Mouse (Mus musculus) gastrocnemius, adult 18-20 months (tissue): Measurements from ENCODE around the gene Sdccag8. TPM values are rescaled to one million over a fixed set of nuclear protein-coding genes. Genes with fewer than 3 reads are reported as not detected.
A peak's percentile ranks its signal among the peaks of the same experiment; 100 is the strongest.

Experiments
- DNase-seq: peaks from one replicate; pipeline ENCODE4 v3.0.0; 2021; ENCODE audit warnings: low spot score
- total RNA-seq, 2 experiments: library from RNA; stranded (reverse); gene quantifications; 2 replicates each; pipeline ENCODE4 v1.2.3; 2021

Sdccag8 gene
- total RNA-seq, 2 experiments from 2014 or later = 4.2 to 5.2 TPM

DNA sequence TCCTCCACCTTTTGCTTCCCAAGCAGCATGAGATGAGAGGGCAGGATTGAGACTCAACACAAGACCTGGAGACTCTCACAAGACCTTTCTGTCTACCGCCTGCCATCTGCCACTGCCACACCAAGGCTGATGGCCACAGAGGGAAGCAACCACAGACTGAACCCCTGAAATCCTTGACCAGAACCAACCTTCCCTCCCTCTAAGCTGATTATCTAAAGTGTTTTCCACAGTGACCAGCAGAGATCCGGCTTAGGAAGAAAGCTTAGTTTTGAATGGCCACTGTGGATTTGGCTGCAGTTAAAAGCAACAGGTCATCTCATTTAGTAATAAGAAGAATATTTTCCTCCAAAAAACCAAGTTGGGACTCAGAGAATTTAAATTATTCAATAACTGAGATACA is 167.1 kb downstream of the Sdccag8 start:
- DNase-seq = no peak

DNA sequence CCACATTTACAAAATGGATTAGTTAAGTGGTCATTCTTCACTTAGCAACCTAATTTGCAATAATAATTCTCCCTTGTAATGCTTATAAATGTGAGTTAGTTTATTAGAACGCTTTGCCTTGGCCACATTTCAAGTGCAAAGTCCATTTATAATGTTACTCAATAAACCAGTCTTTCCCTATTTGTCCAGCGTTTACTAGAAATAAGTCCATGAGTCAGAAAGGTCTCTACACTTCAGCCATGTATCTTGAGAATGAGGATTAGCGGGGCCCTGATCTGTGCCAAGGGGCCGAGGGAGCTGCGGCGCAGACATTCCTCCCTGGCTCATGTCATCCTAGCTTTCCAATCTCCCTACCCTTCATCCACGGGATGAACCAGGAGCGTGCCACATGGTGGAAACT is 168.2 kb downstream of the Sdccag8 start:
- no peak for DNase-seq

GRCm38 (mm10) chr1:176985691-176986090 is 171.2 kb downstream of the Sdccag8 start:
- DNase-seq = no peak

DNA sequence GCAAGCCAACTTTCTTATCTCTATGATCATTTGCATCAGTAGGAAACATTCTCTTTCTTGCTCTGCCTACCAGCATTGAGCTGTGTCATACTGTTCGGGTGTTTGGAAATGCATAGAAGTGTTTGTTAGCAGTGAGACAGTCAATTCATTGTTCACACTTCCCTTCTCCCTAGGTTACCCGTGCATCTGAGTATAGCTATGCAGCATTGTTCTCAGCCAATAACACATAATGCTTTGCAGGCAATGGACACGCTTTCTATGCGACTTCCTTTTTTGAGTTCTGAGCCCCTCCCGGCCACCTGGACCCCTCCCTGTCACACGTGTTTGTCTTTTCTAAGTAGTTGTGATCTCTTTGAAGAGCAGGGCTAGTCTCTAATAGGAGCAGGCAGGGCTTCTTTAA is 171.8 kb downstream of the Sdccag8 start:
- no peak for DNase-seq

- no peak for DNase-seq
Measured at GRCm38 (mm10) chr1:176986990-176987740, 172.7 kb downstream of the Sdccag8 start.

- DNase-seq = no peak
Measured at GRCm38 (mm10) chr1:176991473-176991872, 177.0 kb downstream of the Sdccag8 start.

GRCm38 (mm10) chr1:176992517-176992916 is 178.1 kb downstream of the Sdccag8 start:
- no peak for DNase-seq

DNA sequence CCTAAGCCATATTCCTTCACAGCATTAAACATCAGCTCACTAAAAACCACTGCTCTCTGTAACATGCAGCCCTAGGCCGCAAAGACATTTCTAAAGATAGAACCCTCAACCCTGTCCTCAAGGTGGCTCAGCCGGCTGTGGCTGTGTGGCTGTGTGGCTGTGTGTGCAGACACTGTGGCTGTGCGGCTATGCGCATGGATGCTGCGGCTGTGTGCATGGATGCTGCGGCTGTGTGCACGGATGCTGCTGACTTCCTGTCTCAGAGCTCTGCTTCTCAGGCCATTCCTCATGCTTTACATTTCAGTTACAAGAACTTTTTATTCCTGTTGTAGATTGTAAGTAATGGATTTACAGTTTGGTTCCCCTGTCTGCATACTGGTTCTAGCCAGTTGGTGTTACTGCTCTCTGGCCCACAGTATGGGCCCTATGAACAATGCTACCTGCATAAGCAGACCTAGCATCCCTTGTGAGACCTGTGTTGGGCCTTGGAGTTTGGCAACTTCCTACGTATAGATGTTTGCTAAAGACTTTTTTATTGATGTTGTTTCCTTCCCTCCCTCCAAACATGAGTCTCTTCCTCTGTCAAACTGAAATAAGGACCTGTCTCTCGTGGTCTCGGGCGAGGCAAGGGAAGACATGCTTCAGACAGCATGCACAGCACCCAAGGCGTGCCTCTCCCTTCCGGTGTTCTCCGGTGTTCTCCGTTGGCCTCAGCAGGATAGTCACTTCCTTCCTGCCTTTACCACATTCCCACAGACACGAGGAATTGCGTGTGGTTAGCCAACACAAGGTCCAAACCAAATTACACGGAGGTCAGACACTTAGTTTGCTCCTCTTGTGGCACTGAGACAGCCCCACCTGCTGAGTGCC is 178.9 kb downstream of the Sdccag8 start:
- DNase-seq = no peak

GRCm38 (mm10) chr1:176994087-176994486 is 179.6 kb downstream of the Sdccag8 start:
- no peak for DNase-seq

DNA sequence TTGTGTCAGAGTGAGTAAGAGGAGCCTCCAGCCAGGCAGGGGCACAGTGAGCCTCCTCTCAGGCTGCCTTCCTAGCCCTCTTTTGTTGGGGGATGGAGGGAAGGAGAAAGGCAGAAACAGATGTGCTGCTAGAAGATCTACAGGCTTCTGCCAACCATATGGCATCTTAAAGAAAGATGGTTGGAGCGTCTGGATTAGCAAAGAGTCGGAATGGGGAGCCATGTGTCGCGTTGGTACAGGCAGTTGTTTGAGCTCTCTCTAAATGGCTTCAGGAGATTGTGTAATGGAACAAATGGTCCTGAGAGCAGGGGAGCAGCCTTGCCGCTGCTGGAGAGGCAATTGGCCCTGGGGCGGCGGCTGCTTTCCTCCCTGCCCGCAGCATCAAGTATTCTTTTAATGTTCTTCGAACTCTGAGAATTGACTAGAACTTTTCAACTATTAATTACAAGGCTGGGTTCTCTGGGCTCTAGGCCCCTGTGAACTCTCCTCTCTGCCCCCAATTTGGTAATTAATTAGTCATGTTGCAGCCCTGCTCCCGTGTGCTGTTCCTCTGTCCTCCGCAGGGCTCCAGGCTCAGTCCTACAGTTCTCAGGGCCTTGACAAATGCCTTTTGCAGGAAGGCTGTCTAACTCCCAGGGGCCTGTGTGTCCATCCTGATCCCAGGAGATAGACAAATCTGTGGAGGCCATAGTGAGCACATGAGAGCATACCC is 180.4 kb downstream of the Sdccag8 start:
- no peak for DNase-seq

GRCm38 (mm10) chr1:176995419-176995775 is 180.9 kb downstream of the Sdccag8 start:
- no peak for DNase-seq

DNA sequence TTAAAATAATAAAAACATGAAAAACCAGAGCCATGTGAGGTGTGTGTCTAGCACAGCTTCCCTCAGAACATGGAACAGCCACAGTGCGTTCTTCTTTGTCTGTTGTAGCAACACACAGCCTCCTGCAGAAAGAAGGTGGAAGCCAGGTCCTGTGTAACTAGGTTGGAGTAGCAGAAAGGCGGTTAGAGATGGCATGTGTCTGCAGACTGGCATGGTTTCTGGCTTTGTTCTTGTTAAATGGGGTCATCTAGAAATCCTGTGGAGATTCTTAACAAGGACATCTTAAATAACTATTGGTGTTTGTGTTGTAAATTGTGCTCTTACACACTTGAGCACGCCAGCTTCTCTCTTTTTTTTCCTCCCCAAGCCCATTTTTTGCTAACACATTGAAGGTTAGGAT is 181.7 kb downstream of the Sdccag8 start:
- DNase-seq = no peak

- DNase-seq = no peak
Measured at GRCm38 (mm10) chr1:176996630-176997201, 182.3 kb downstream of the Sdccag8 start.

DNA sequence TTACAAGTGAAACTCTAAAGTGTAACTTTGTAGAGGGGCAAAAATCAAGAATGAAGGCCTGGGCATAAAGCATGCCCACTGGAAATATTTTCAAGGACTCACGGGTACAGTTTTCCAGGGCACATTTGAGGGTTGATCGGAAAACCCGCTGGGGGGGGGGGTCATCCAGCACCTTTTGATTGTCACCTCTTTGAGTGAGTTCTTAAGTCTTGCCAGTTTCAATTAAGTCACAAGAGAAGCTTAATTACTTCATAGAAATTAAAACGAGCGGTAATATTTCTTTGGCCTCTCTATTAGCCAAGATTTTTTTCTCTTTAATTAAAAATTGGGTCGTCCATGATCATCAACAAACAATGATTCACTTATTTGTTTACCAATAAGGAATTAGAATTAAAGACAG is 182.8 kb downstream of the Sdccag8 start:
- no peak for DNase-seq

- DNase-seq = no peak
Measured at GRCm38 (mm10) chr1:176997711-176998689, 183.5 kb downstream of the Sdccag8 start.

GRCm38 (mm10) chr1:176999011-176999410 is 184.6 kb downstream of the Sdccag8 start:
- peak; percentile 32 for DNase-seq

- no peak for DNase-seq
Measured at GRCm38 (mm10) chr1:177002951-177003350, 188.5 kb downstream of the Sdccag8 start.

DNA sequence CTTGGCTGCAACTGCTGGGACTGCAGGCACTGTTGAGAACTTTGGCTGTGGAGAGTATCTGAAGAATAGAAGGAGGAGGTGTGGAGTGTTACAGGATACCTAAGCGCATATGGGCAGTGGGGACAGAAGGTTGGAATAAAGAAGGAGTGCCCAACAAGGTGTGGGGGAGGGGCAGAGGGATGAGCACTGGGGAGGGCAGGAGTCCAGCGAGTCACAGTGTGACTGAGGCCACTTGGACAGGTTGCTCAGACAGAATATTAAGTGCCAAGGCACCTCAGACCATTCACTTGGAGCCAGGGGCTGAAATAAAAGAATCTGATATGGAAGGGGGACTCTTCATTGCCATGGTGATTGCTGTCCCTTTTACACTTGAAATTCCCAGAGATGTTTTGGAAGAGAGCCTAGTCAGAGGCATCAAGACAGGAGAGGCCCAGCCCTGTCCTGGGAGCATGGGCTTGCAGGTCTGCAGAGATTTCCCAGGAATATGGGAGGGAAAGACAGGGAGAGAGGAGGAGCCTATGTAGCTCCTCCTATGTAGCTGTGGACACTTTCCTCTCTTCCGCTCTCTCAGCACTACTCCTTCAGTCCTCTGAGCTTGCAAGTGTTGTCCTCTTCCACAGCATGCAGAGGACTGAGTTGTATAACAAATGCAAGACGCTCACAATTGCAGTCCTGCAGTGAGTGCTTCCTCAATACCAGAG is 189.7 kb downstream of the Sdccag8 start:
- no peak for DNase-seq

GRCm38 (mm10) chr1:177007405-177007804 is 192.9 kb downstream of the Sdccag8 start:
- DNase-seq = no peak

DNA sequence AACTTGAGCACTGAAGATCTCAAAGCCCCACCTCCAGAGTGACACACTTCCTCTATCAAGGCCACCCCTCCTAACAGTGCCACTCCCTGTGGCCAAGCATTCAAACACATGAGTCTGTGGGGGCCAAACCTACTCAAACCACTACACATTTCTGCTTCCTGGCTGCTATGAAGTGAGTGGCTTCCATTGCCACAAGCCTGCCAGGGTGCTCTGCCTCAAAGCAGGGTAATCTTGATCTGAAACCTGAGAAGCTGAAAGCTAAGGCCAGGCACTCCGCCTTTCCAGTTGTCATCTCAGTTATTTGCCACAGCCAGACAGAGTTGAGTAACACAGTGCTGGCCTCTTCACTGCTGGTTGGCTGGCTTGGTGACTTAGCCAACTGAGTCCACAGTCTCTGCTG is 194.3 kb downstream of the Sdccag8 start:
- peak; percentile 66 for DNase-seq
